Mouse (Mus musculus): ENCODE results near the gene Kif6. TPM values are rescaled to one million over a fixed set of nuclear protein-coding genes. Genes with fewer than 3 reads are reported as not detected.

Gene Kif6
- polyA plus RNA-seq, 1 experiment from 2014 or later, result 5.2 TPM

GRCm38 (mm10) chr17:49624572-49624971 lies 9.6 kb downstream of the Kif6 start:
- Histone ChIP-seq H3K9ac (ENCODE audit: low read length) (no peak overlapping the region), H3K9me3 (ENCODE audit: control insufficient read depth, low read length) (0 out of 2 replicates have a peak, but pooled peaks cover 2% of the 10 kb centered on the region), H3K36me3 (ENCODE audit: control insufficient read depth, insufficient read depth, low read length) (0 out of 2 replicates have a peak, but pooled peaks cover 5% of the 10 kb centered on the region), H3K27me3 (ENCODE audit: control insufficient read depth, insufficient read depth, low read depth, low read length) (no peaks in the 10 kb centered on the region), H3K4me3 (ENCODE audit: low read length) (no peak overlapping the region), H3K4me1 (replicated peaks; ENCODE audit: control insufficient read depth, insufficient read depth, low read length) (peaks cover 3% of the 10 kb centered on the region; the same call in 1 of the 2 replicates), H3K4me2 (ENCODE audit: low read depth, low read length) (no peak overlapping the region), H3K27ac (ENCODE audit: low read length) (no peak overlapping the region)
- ATAC-seq (ENCODE audit: low read depth), result no peak
- 72% methylated on average over 9 of the region's 9 CpGs for WGBS

GRCm38 (mm10) chr17:49627011-49627794 lies 12.3 kb downstream of the Kif6 start:
- no peak overlapping the region for H3K4me2 ChIP-seq (ENCODE audit: low read depth, low read length)
- no peaks in the 10 kb centered on the region for H3K27me3 ChIP-seq (ENCODE audit: control insufficient read depth, insufficient read depth, low read depth, low read length)
- peaks cover 3% of the 10 kb centered on the region; the same call in 1 of the 2 replicates for H3K4me1 ChIP-seq (replicated peaks; ENCODE audit: control insufficient read depth, insufficient read depth, low read length)
- WGBS, result 52% methylated on average over 13 of the region's 13 CpGs
- H3K36me3 ChIP-seq (ENCODE audit: control insufficient read depth, insufficient read depth, low read length), result 0 out of 2 replicates have a peak, but pooled peaks cover 5% of the 10 kb centered on the region
- 0 out of 2 replicates have a peak, but pooled peaks cover 2% of the 10 kb centered on the region for H3K9me3 ChIP-seq (ENCODE audit: control insufficient read depth, low read length)
- H3K9ac ChIP-seq (ENCODE audit: low read length), result no peak overlapping the region
- H3K4me3 ChIP-seq (ENCODE audit: low read length), result no peak overlapping the region
- ATAC-seq (ENCODE audit: low read depth), result peak; percentile 74
- no peak overlapping the region for H3K27ac ChIP-seq (ENCODE audit: low read length)

GRCm38 (mm10) chr17:49628875-49629274 lies 13.9 kb downstream of the Kif6 start:
- Histone ChIP-seq H3K4me3 (ENCODE audit: low read length) (no peak overlapping the region), H3K27me3 (ENCODE audit: control insufficient read depth, insufficient read depth, low read depth, low read length) (no peaks in the 10 kb centered on the region), H3K36me3 (ENCODE audit: control insufficient read depth, insufficient read depth, low read length) (0 out of 2 replicates have a peak, but pooled peaks cover 5% of the 10 kb centered on the region), H3K9ac (ENCODE audit: low read length) (no peak overlapping the region), H3K9me3 (ENCODE audit: control insufficient read depth, low read length) (0 out of 2 replicates have a peak, but pooled peaks cover 2% of the 10 kb centered on the region), H3K4me1 (replicated peaks; ENCODE audit: control insufficient read depth, insufficient read depth, low read length) (peaks cover 3% of the 10 kb centered on the region; the same call in 1 of the 2 replicates), H3K27ac (ENCODE audit: low read length) (no peak overlapping the region), H3K4me2 (ENCODE audit: low read depth, low read length) (no peak overlapping the region)
- no peak for ATAC-seq (ENCODE audit: low read depth)
- 83% methylated on average over 8 of the region's 8 CpGs for WGBS

DNA sequence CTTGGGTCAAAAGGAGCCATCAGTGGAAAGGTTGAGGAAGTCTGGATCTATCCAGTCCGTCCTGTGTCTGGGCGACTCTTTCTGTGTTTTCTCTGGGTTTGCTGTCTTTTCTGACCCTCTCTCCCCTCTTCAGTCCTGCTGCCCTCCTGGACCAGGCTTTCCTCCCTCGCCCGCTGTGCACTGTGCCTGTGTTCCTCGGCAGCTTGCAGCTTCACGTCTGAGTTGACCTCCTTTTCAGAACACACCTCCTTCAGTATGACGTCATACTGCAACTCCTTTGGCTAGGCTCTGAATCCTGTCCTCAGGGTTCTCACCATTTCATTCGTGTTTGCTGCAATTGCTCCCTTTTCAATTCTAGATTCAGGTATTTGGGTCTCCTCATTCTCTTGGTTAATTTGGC lies 18.1 kb downstream of the Kif6 start:
- peak overlapping the region; percentile 31; the same call in 1 of the 2 replicates for H3K9ac ChIP-seq (ENCODE audit: low read length)
- ATAC-seq (ENCODE audit: low read depth), result peak; percentile 31; the same call in 1 of the 2 replicates

GRCm38 (mm10) chr17:49641903-49642302 lies 27.0 kb downstream of the Kif6 start:
- Histone ChIP-seq H3K27me3 (ENCODE audit: control insufficient read depth, insufficient read depth, low read depth, low read length) (no peaks in the 10 kb centered on the region), H3K9me3 (ENCODE audit: control insufficient read depth, low read length) (no peaks in the 10 kb centered on the region), H3K4me3 (ENCODE audit: low read length) (no peak overlapping the region), H3K36me3 (ENCODE audit: control insufficient read depth, insufficient read depth, low read length) (no peaks in the 10 kb centered on the region), H3K9ac (ENCODE audit: low read length) (peak overlapping the region; percentile 22; the same call in 1 of the 2 replicates), H3K27ac (ENCODE audit: low read length) (peak overlapping the region; percentile 91), H3K4me1 (replicated peaks; ENCODE audit: control insufficient read depth, insufficient read depth, low read length) (peaks cover 10% of the 10 kb centered on the region; the same call in 1 of the 2 replicates), H3K4me2 (ENCODE audit: low read depth, low read length) (0 out of 2 replicates have a peak overlapping the region, but pooled peaks have one; percentile 17)
- ATAC-seq (ENCODE audit: low read depth), result peak; percentile 72
- 62% methylated on average over 6 of the region's 6 CpGs for WGBS

More for the DNA sequence above, 18.1 kb downstream of the Kif6 start:
- 32% methylated on average over 8 of the region's 8 CpGs for WGBS
- Histone ChIP-seq H3K36me3 (ENCODE audit: control insufficient read depth, insufficient read depth, low read length) (0 out of 2 replicates have a peak, but pooled peaks cover 5% of the 10 kb centered on the region), H3K4me2 (ENCODE audit: low read depth, low read length) (no peak overlapping the region), H3K9me3 (ENCODE audit: control insufficient read depth, low read length) (0 out of 2 replicates have a peak, but pooled peaks cover 2% of the 10 kb centered on the region), H3K27me3 (ENCODE audit: control insufficient read depth, insufficient read depth, low read depth, low read length) (no peaks in the 10 kb centered on the region), H3K4me1 (replicated peaks; ENCODE audit: control insufficient read depth, insufficient read depth, low read length) (no peaks in the 10 kb centered on the region), H3K4me3 (ENCODE audit: low read length) (no peak overlapping the region), H3K27ac (ENCODE audit: low read length) (no peak overlapping the region)

DNA sequence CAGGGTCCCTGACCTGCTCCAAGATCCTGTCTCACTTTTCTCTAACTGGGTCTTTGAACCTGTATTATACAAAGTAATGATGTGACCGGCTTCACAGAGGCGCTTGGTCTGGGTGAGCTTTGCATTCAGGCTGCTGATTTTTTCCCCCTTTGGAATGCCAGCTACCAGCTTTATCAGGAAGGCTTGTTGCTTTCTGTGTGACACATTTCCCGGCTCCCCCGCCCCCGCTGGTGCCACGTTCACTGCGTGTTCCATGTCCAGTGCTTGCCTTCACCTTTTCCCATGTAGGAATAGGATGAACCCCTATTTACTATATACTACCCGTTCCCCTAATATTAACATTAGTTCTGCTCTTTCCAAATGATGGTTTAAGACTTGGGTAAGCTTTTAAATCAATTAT lies 27.4 kb downstream of the Kif6 start:
- peak; percentile 11; the same call in 1 of the 2 replicates for ATAC-seq (ENCODE audit: low read depth)
- H3K4me3 ChIP-seq (ENCODE audit: low read length), result no peak overlapping the region
- 66% methylated on average over 8 of the region's 8 CpGs for WGBS
- H3K27ac ChIP-seq (ENCODE audit: low read length), result peak overlapping the region; percentile 91
- no peaks in the 10 kb centered on the region for H3K27me3 ChIP-seq (ENCODE audit: control insufficient read depth, insufficient read depth, low read depth, low read length)
- peaks cover 10% of the 10 kb centered on the region; the same call in 1 of the 2 replicates for H3K4me1 ChIP-seq (replicated peaks; ENCODE audit: control insufficient read depth, insufficient read depth, low read length)
- no peak overlapping the region for H3K9ac ChIP-seq (ENCODE audit: low read length)
- H3K36me3 ChIP-seq (ENCODE audit: control insufficient read depth, insufficient read depth, low read length), result no peaks in the 10 kb centered on the region
- no peak overlapping the region for H3K4me2 ChIP-seq (ENCODE audit: low read depth, low read length)
- H3K9me3 ChIP-seq (ENCODE audit: control insufficient read depth, low read length), result no peaks in the 10 kb centered on the region

DNA sequence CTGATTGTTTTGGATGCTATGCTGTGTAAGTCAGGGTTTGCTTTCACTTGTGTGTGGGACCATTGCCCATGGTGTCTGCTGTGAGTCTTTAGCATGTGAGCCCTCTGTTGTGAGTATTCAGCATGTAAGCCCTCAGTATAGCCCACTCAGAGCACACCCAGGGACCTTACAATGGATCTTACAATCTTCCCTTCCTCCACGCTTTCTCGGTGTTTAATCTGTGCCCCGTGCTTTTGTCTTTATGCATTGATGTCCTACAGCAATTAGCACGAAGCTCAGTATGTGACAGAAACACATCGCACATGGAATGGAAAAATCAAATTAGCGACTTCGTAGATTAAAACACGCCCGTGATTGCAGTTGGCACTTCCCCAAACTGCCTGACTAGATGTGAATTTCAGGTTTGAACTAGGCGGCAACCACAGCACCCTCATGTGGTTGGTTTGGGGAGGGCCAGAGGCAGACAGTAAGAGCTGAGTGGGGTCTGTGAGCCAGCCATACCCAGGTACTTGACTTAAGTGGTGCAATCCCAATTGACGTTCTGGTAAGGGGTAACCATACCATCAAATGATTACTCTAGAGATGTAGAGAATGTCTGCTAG lies 28.1 kb downstream of the Kif6 start:
- H3K4me2 ChIP-seq (ENCODE audit: low read depth, low read length), result no peak overlapping the region
- no peaks in the 10 kb centered on the region for H3K27me3 ChIP-seq (ENCODE audit: control insufficient read depth, insufficient read depth, low read depth, low read length)
- H3K9me3 ChIP-seq (ENCODE audit: control insufficient read depth, low read length), result no peaks in the 10 kb centered on the region
- H3K36me3 ChIP-seq (ENCODE audit: control insufficient read depth, insufficient read depth, low read length), result no peaks in the 10 kb centered on the region
- H3K27ac ChIP-seq (ENCODE audit: low read length), result peak overlapping the region; percentile 91
- no peak overlapping the region for H3K4me3 ChIP-seq (ENCODE audit: low read length)
- WGBS, result 84% methylated on average over 11 of the region's 11 CpGs
- no peak for ATAC-seq (ENCODE audit: low read depth)
- H3K4me1 ChIP-seq (replicated peaks; ENCODE audit: control insufficient read depth, insufficient read depth, low read length), result peaks cover 10% of the 10 kb centered on the region; the same call in 1 of the 2 replicates
- no peak overlapping the region for H3K9ac ChIP-seq (ENCODE audit: low read length)

DNA sequence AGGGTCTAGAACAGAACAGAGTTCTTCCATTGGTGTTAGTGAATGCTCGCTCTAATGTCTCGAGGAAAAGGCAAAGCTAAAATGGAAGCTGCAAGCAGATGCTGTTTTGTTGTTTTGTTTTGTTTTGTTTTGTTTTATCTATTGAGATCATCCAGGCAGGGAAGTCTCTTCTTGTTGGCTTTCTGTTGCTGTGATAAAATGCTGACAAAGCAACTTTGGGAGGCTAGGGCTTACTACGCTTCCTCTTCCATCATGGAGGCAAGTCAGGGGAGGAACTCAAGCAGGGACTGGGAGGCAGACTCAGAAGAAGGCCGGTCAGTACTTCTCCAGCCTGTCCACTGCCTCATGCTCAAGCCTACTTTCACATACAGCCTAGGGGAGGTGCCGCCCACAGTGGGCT lies 31.3 kb downstream of the Kif6 start:
- no peak for ATAC-seq (ENCODE audit: low read depth)
- Histone ChIP-seq H3K9ac (ENCODE audit: low read length) (no peak overlapping the region), H3K4me3 (ENCODE audit: low read length) (no peak overlapping the region), H3K27ac (ENCODE audit: low read length) (no peak overlapping the region), H3K9me3 (ENCODE audit: control insufficient read depth, low read length) (no peaks in the 10 kb centered on the region), H3K36me3 (ENCODE audit: control insufficient read depth, insufficient read depth, low read length) (no peaks in the 10 kb centered on the region), H3K27me3 (ENCODE audit: control insufficient read depth, insufficient read depth, low read depth, low read length) (no peaks in the 10 kb centered on the region), H3K4me1 (replicated peaks; ENCODE audit: control insufficient read depth, insufficient read depth, low read length) (peaks cover 5% of the 10 kb centered on the region; the same call in 1 of the 2 replicates), H3K4me2 (ENCODE audit: low read depth, low read length) (no peak overlapping the region)
- 91% methylated on average over 5 of the region's 5 CpGs for WGBS

- no peak overlapping the region for H3K4me2 ChIP-seq (ENCODE audit: low read depth, low read length)
- H3K4me1 ChIP-seq (replicated peaks; ENCODE audit: control insufficient read depth, insufficient read depth, low read length), result peaks cover 4% of the 10 kb centered on the region; the same call in 1 of the 2 replicates
- peak; percentile 54 for ATAC-seq (ENCODE audit: low read depth)
- whole genome bisulfite sequencing, result 47% methylated on average over 2 of the region's 2 CpGs
- no peak overlapping the region for H3K9ac ChIP-seq (ENCODE audit: low read length)
- no peaks in the 10 kb centered on the region for H3K9me3 ChIP-seq (ENCODE audit: control insufficient read depth, low read length)
- H3K27ac ChIP-seq (ENCODE audit: low read length), result 0 out of 2 replicates have a peak overlapping the region, but pooled peaks have one; percentile 32
- H3K4me3 ChIP-seq (ENCODE audit: low read length), result no peak overlapping the region
- no peaks in the 10 kb centered on the region for H3K36me3 ChIP-seq (ENCODE audit: control insufficient read depth, insufficient read depth, low read length)
- no peaks in the 10 kb centered on the region for H3K27me3 ChIP-seq (ENCODE audit: control insufficient read depth, insufficient read depth, low read depth, low read length)
These were observed 34.0 kb downstream of the Kif6 start for GRCm38 (mm10) chr17:49648970-49649369.
